Mouse (Mus musculus) erythroblast, embryonic 14.5 days (primary cell): ENCODE results near the gene C1qtnf2.

Source experiments
- GATA1 ChIP-seq: IDR thresholded peaks from 2 replicates; pipeline ENCODE4 v1.6.1; 2012; ENCODE audit warnings: low read length, inconsistent platforms, mixed read lengths
- TAL1 ChIP-seq: IDR thresholded peaks from 3 replicates; pipeline ENCODE4 v1.6.1; 2012; ENCODE audit warnings: low read length, inconsistent platforms, mixed read lengths

DNA sequence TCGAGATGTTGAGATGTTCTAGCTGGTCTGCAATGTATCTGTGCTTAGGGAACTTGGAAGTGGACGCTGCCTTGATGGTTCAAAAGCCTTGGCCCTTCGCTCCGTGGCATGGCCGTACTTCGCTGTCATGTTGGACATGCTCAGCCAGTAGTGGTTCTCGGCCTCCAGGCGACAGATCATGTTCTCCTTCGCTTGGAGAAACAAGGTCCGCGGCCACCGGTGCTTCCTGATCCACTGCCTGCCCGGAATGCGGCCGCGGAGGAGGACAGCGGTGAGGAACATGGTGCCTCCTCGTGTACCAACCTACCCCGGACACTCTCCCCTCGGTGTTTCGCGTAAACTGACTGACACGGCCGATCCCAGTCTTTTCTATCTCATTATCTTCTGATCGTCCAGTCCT is 10.9 kb upstream of the C1qtnf2 start:
- no peak for TF ChIP-seq GATA1
- TF ChIP-seq TAL1, result no peak
